11 mouse cellular contexts compared by ENCODE assay signal in genomic region chr2:92285597-92285996, GRCm38 (mm10).
DNase-seq lines count a peak whose midpoint lies in the region; ATAC-seq lines count a peak whose summit lies in the region.
"Had no signal": no experiment of that assay in that cellular context is flagged by ENCODE, and none has a peak within 500 bp of the region (broad histone marks: within the 10 kb centered on the region; RNA-seq: fewer than 3 reads in every experiment).

No protein-coding gene starts in this region.

- peak; percentile 42 for DNase-seq in layer of hippocampus, adult 11-12 months (ENCODE audit: low spot score)
- DNase-seq in layer of hippocampus, adult 9-10 months (ENCODE audit: low spot score) = no peak
- peak; percentile 30 for DNase-seq in Muller cell, postnatal 12 days (ENCODE audit: inconsistent ontology term)
- peak; percentile 39 for DNase-seq in adrenal gland, adult 2 months
- peak; percentile 87 to 89 for DNase-seq in cerebellum, postnatal 14 days
- DNase-seq: heart, adult 2 months had no signal

- H3K9ac ChIP-seq in heart, embryonic 11.5 days (ENCODE audit: low read depth, low read length) = no peak overlapping the region
- H3K9ac ChIP-seq: embryonic facial prominence, embryonic 15.5 days had no signal

- no peaks in the 10 kb centered on the region for H3K4me1 ChIP-seq in heart, embryonic 11.5 days (ENCODE audit: control insufficient read depth, insufficient read depth, low read length)

- 65% methylated on average over 5 of the region's 5 CpGs for WGBS in heart, embryonic 11.5 days (ENCODE audit: insufficient replicate concordance)

- H3K4me3 ChIP-seq in heart, embryonic 11.5 days (ENCODE audit: low read depth, low read length) = no peak overlapping the region
- H3K4me3 ChIP-seq: embryonic facial prominence, embryonic 15.5 days; heart, adult 2 months had no signal

- no peaks in the 10 kb centered on the region for H3K36me3 ChIP-seq in heart, embryonic 11.5 days (ENCODE audit: control insufficient read depth, insufficient read depth, low read length)
- H3K36me3 ChIP-seq: embryonic facial prominence, embryonic 15.5 days had no signal

- no peak overlapping the region for H3K4me2 ChIP-seq in heart, embryonic 11.5 days
- H3K4me2 ChIP-seq: embryonic facial prominence, embryonic 15.5 days had no signal

- no peak for ATAC-seq in heart, embryonic 11.5 days (replicated peaks; ENCODE audit: insufficient number of reproducible peaks, low FRiP score, low TSS enrichment)
- ATAC-seq in activated CD4-positive, CD25-positive, alpha-beta regulatory T cell, adult 4 months = no peak
- ATAC-seq: intestine, postnatal 0 days had no signal

- no peaks in the 10 kb centered on the region for H3K27me3 ChIP-seq in heart, embryonic 11.5 days (ENCODE audit: control insufficient read depth, insufficient read depth, low read length)
- H3K27me3 ChIP-seq: embryonic facial prominence, embryonic 15.5 days had no signal

- no peaks in the 10 kb centered on the region for H3K9me3 ChIP-seq in heart, embryonic 11.5 days (replicated peaks; ENCODE audit: control insufficient read depth, low read length)
- H3K9me3 ChIP-seq: embryonic facial prominence, embryonic 15.5 days had no signal

- H3K27ac ChIP-seq in heart, embryonic 11.5 days (ENCODE audit: low read depth, low read length) = no peak overlapping the region
- H3K27ac ChIP-seq: embryonic facial prominence, embryonic 15.5 days; heart, adult 2 months; macrophage had no signal
